Mouse (Mus musculus) MEL (cell line): ENCODE results near the gene Grm7. TPM values are rescaled to one million over a fixed set of nuclear protein-coding genes. Genes with fewer than 3 reads are reported as not detected.

Experiments
- DNase-seq: peaks from one replicate; pipeline ENCODE4 v3.0.0; 2011; ENCODE audit warnings: low read depth, low spot score
- H3K27ac ChIP-seq: 2 replicates; pipeline ENCODE4 v1.5.1; 2012; ENCODE audit warnings: low read depth, mild to moderate bottlenecking, control low read depth, low read length, moderate library complexity; ENCODE audit not compliant: control insufficient read depth
- H3K27me3 ChIP-seq, 2 experiments: fragments of 150-350 bp in 1 of 2; sonication (generic) in 1 of 2; 2 replicates each; pipeline ENCODE4 v1.6.1; 2012; ENCODE audit warnings: low read length in 2 of 2, mild to moderate bottlenecking in 2 of 2, improper control_type of control experiment in 1 of 2, moderate library complexity in 1 of 2; ENCODE audit not compliant: insufficient read depth in 2 of 2, control insufficient read depth in 1 of 2
- H3K36me3 ChIP-seq, 2 experiments: 2 replicates each; pipeline ENCODE4 v1.6.1; 2012 to 2014; ENCODE audit warnings: low read length in 2 of 2, improper control_type of control experiment in 1 of 2, inconsistent platforms in 1 of 2, mild to moderate bottlenecking in 1 of 2; ENCODE audit not compliant: insufficient read depth in 2 of 2, control insufficient read depth in 1 of 2
- H3K4me1 ChIP-seq, 2 experiments: fragments of 150-350 bp in 1 of 2; sonication (generic) in 1 of 2; 2 replicates each; pipeline ENCODE4 v1.6.1; 2012; ENCODE audit warnings: low read length in 2 of 2, improper control_type of control experiment in 1 of 2, mild to moderate bottlenecking in 1 of 2; ENCODE audit not compliant: insufficient read depth in 2 of 2, control insufficient read depth in 1 of 2
- H3K4me3 ChIP-seq, 2 experiments: fragments of 150-350 bp in 1 of 2; sonication (generic) in 1 of 2; 2 replicates each; pipeline ENCODE4 v1.5.1; 2012; ENCODE audit warnings: low read depth in 2 of 2, low read length in 2 of 2, mild to moderate bottlenecking in 2 of 2, moderate library complexity in 2 of 2, control low read depth in 1 of 2, improper control_type of control experiment in 1 of 2; ENCODE audit not compliant: control insufficient read depth in 1 of 2, insufficient read depth in 1 of 2
- H3K79me2 ChIP-seq: 2 replicates; pipeline ENCODE4 v1.6.1; 2012; ENCODE audit warnings: mild to moderate bottlenecking, low read length, moderate library complexity; ENCODE audit not compliant: control insufficient read depth, poor library complexity, insufficient read depth
- H3K9ac ChIP-seq: 2 replicates; pipeline ENCODE4 v1.6.1; 2012; ENCODE audit warnings: low read depth, mild to moderate bottlenecking, control low read depth, low read length, moderate library complexity; ENCODE audit not compliant: control insufficient read depth, poor library complexity, severe bottlenecking
- H3K9me3 ChIP-seq: fragments of 150-350 bp; sonication (generic); replicated peaks from 2 replicates; pipeline ENCODE4 v1.6.1; 2012; ENCODE audit warnings: mild to moderate bottlenecking, low read length, improper control_type of control experiment, moderate library complexity; ENCODE audit not compliant: insufficient read depth
- BHLHE40 ChIP-seq: IDR thresholded peaks from 2 replicates; pipeline ENCODE4 v1.6.1; 2012; ENCODE audit warnings: low read depth, mild to moderate bottlenecking, inconsistent platforms, low read length, improper control_type of control experiment, borderline replicate concordance
- CTCF ChIP-seq, 3 experiments: IDR thresholded peaks in 2 of 3; conservative IDR thresholded peaks in 1 of 3; 2 replicates each; pipeline ENCODE4 v1.5.1; 2011 to 2012; ENCODE audit warnings: low read length in 3 of 3, low read depth in 2 of 3, mild to moderate bottlenecking in 2 of 3, improper control_type of control experiment in 1 of 3, inconsistent platforms in 1 of 3, mixed read lengths in 1 of 3, moderate library complexity in 1 of 3; ENCODE audit not compliant: control insufficient read depth in 1 of 3, insufficient read depth in 1 of 3, poor library complexity in 1 of 3, severe bottlenecking in 1 of 3
- ELF1 ChIP-seq: IDR thresholded peaks from 2 replicates; pipeline ENCODE4 v1.6.1; 2014; ENCODE audit warnings: low read depth, mild to moderate bottlenecking, inconsistent platforms, low read length, improper control_type of control experiment, moderate library complexity
- GATA1 ChIP-seq: IDR thresholded peaks from 2 replicates; pipeline ENCODE4 v1.6.1; 2011; ENCODE audit warnings: low read depth, low read length, improper control_type of control experiment
- KAT2A ChIP-seq: conservative IDR thresholded peaks from 2 replicates; pipeline ENCODE4 v1.6.1; 2012; ENCODE audit warnings: low read depth, low read length, improper control_type of control experiment, inconsistent platforms
- MAX ChIP-seq: IDR thresholded peaks from 2 replicates; pipeline ENCODE4 v1.6.1; 2011; ENCODE audit warnings: low read length, improper control_type of control experiment
- MAZ ChIP-seq: IDR thresholded peaks from 2 replicates; pipeline ENCODE4 v1.6.1; 2012; ENCODE audit warnings: low read depth, mild to moderate bottlenecking, inconsistent platforms, low read length, improper control_type of control experiment
- MEF2A ChIP-seq: IDR thresholded peaks from 2 replicates; pipeline ENCODE4 v1.6.1; 2014; ENCODE audit warnings: low read depth, mild to moderate bottlenecking, inconsistent platforms, low read length, improper control_type of control experiment; ENCODE audit not compliant: poor library complexity, insufficient replicate concordance, severe bottlenecking; ENCODE audit errors: extremely low read depth
- MXI1 ChIP-seq: IDR thresholded peaks from 2 replicates; pipeline ENCODE4 v1.6.1; 2011; ENCODE audit warnings: mild to moderate bottlenecking, low read depth, low read length, improper control_type of control experiment
- MYB ChIP-seq: IDR thresholded peaks from 2 replicates; pipeline ENCODE4 v1.6.1; 2011; ENCODE audit warnings: mild to moderate bottlenecking, low read depth, low read length, improper control_type of control experiment
- MYC ChIP-seq: IDR thresholded peaks from 2 replicates; pipeline ENCODE4 v1.6.1; 2011; ENCODE audit warnings: low read depth, mild to moderate bottlenecking, low read length, improper control_type of control experiment, moderate library complexity
- NELFE ChIP-seq: IDR thresholded peaks from 2 replicates; pipeline ENCODE4 v1.6.1; 2011; ENCODE audit warnings: low read depth, low read length, improper control_type of control experiment
- POLR2AphosphoS2 ChIP-seq: IDR thresholded peaks from 2 replicates; pipeline ENCODE4 v1.6.1; 2011; ENCODE audit warnings: low read length, improper control_type of control experiment
- RAD21 ChIP-seq: IDR thresholded peaks from 2 replicates; pipeline ENCODE4 v1.6.1; 2011; ENCODE audit warnings: mild to moderate bottlenecking, low read depth, low read length, improper control_type of control experiment
- SIN3A ChIP-seq: IDR thresholded peaks from 2 replicates; pipeline ENCODE4 v1.6.1; 2012; ENCODE audit warnings: low read length, improper control_type of control experiment, inconsistent platforms
- SMC3 ChIP-seq: IDR thresholded peaks from 2 replicates; pipeline ENCODE4 v1.6.1; 2011; ENCODE audit warnings: low read depth, low read length, improper control_type of control experiment
- TBP ChIP-seq: IDR thresholded peaks from 2 replicates; pipeline ENCODE4 v1.8.0; 2011; ENCODE audit warnings: low read depth, low read length, improper control_type of control experiment
- USF1 ChIP-seq: IDR thresholded peaks from 2 replicates; pipeline ENCODE4 v1.6.1; 2014; ENCODE audit warnings: low read depth, mild to moderate bottlenecking, inconsistent platforms, low read length, improper control_type of control experiment, moderate library complexity
- USF2 ChIP-seq, 2 experiments: IDR thresholded peaks; 2 replicates each; pipeline ENCODE4 v1.6.1; 2011 to 2012; ENCODE audit warnings: improper control_type of control experiment in 2 of 2, low read length in 2 of 2, borderline replicate concordance in 1 of 2, inconsistent platforms in 1 of 2, low read depth in 1 of 2, mild to moderate bottlenecking in 1 of 2; ENCODE audit not compliant: insufficient read depth in 1 of 2
- ZKSCAN1 ChIP-seq: IDR thresholded peaks from 2 replicates; pipeline ENCODE4 v1.6.1; 2012; ENCODE audit warnings: low read depth, mild to moderate bottlenecking, inconsistent platforms, low read length, improper control_type of control experiment, moderate library complexity
- ZMIZ1 ChIP-seq: IDR thresholded peaks from 2 replicates; pipeline ENCODE4 v1.6.1; 2012; ENCODE audit warnings: low read depth, mild to moderate bottlenecking, inconsistent platforms, low read length, improper control_type of control experiment, moderate library complexity
- polyA plus RNA-seq, 2 experiments: library from polyadenylated mRNA; stranded (reverse) in 1 of 2; unstranded in 1 of 2; fragments of >175 nt in 1 of 2; fragments of >200 nt in 1 of 2; gene quantifications; 2 replicates each; pipeline versions ENCODE4 v1.2.1 to v1.2.4; 2012; ENCODE audit warnings: low replicate concordance in 2 of 2, low read depth in 1 of 2; ENCODE audit not compliant: insufficient read length in 2 of 2, insufficient read depth in 1 of 2, missing spikeins in 1 of 2
- total RNA-seq: library from RNA; depleted of rRNA; stranded (reverse); fragments of 300-350 nt; gene quantifications from 2 replicates; pipeline ENCODE4 v1.2.3, GENCODE M21; 2012

Grm7 gene
- total and polyA plus RNA-seq, 3 experiments: not detected

GRCm38 (mm10) chr6:110723371-110723770 is 78.0 kb downstream of the Grm7 start:
- Histone ChIP-seq H3K9ac (no peak overlapping the region), H3K4me1 (no peaks in the 10 kb centered on the region), H3K79me2 (no peaks in the 10 kb centered on the region), H3K36me3 (no peaks in the 10 kb centered on the region), H3K4me3 (no peak overlapping the region), H3K9me3 (no peaks in the 10 kb centered on the region)
- DNase-seq: no peak
- no peak for TF ChIP-seq CTCF (IDR thresholded peaks at IDR 0.05 in 2 of 3, conservative IDR thresholded peaks at IDR 0.05 in 1 of 3; ENCODE audit: control insufficient read depth in 1 of 3, insufficient read depth in 1 of 3, low read depth in 2 of 3, low read length in 3 of 3, poor library complexity in 1 of 3, severe bottlenecking in 1 of 3)
- no peak for TF ChIP-seq RAD21
- no peak for TF ChIP-seq MAX
- TF ChIP-seq NELFE: no peak
- no peak for TF ChIP-seq TBP
- TF ChIP-seq KAT2A: no peak
- TF ChIP-seq USF1: no peak
- TF ChIP-seq MYB: no peak
- no peak for TF ChIP-seq BHLHE40
- TF ChIP-seq, all 39 proteins: peak for 0
- no peaks in the 10 kb centered on the region for H3K27me3 ChIP-seq
- no peak overlapping the region for H3K27ac ChIP-seq

GRCm38 (mm10) chr6:110733914-110734313 is 88.5 kb downstream of the Grm7 start:
- DNase-seq: no peak
- no peak overlapping the region for H3K27ac ChIP-seq
- H3K4me3 ChIP-seq: no peak overlapping the region
- no peak overlapping the region for H3K9ac ChIP-seq
- TF ChIP-seq RAD21: no peak
- no peak for TF ChIP-seq ELF1
- no peak for TF ChIP-seq CTCF (IDR thresholded peaks at IDR 0.05 in 2 of 3, conservative IDR thresholded peaks at IDR 0.05 in 1 of 3; ENCODE audit: control insufficient read depth in 1 of 3, insufficient read depth in 1 of 3, low read depth in 2 of 3, low read length in 3 of 3, poor library complexity in 1 of 3, severe bottlenecking in 1 of 3)
- no peak for TF ChIP-seq ZKSCAN1
- no peak for TF ChIP-seq GATA1
- TF ChIP-seq SMC3: no peak
- no peak for TF ChIP-seq NELFE
- no peak for TF ChIP-seq USF1
- no peak for TF ChIP-seq MXI1
- TF ChIP-seq MEF2A: no peak
- no peak for TF ChIP-seq SIN3A
- TF ChIP-seq MYC: no peak
- TF ChIP-seq ZMIZ1: no peak
- no peak for TF ChIP-seq MAZ
- TF ChIP-seq BHLHE40: no peak
- no peak for TF ChIP-seq TBP
- TF ChIP-seq USF2 (IDR thresholded peaks at IDR 0.05; ENCODE audit: borderline replicate concordance in 1 of 2, insufficient read depth in 1 of 2, low read depth in 1 of 2, low read length in 2 of 2): no peak
- TF ChIP-seq POLR2AphosphoS2: no peak
- H3K79me2 ChIP-seq: no peaks in the 10 kb centered on the region
- H3K9me3 ChIP-seq: no peaks in the 10 kb centered on the region
- H3K36me3 ChIP-seq: no peaks in the 10 kb centered on the region
- no peaks in the 10 kb centered on the region for H3K27me3 ChIP-seq
- no peaks in the 10 kb centered on the region for H3K4me1 ChIP-seq
